Mouse (Mus musculus) lung, adult 2 months (tissue): ENCODE data around the gene Prkag3. TPM values are rescaled to one million over a fixed set of nuclear protein-coding genes. Genes with fewer than 3 reads are reported as not detected.

ENCODE experiments used
- DNase-seq: peaks from one replicate; pipeline ENCODE4 v3.0.0; 2022
- H3K4me1 ChIP-seq: fragments of 200-500 bp; 2 replicates; pipeline ENCODE4 v1.6.1; 2011; ENCODE audit warnings: low read length; ENCODE audit not compliant: control insufficient read depth, insufficient read depth
- H3K4me3 ChIP-seq: fragments of 200-500 bp; replicated peaks from 2 replicates; pipeline ENCODE3; 2011; ENCODE audit warnings: low read depth, mild to moderate bottlenecking, control low read depth, low read length; ENCODE audit errors: extremely low read depth
- CTCF ChIP-seq: fragments of 200-500 bp; IDR thresholded peaks from 2 replicates; pipeline ENCODE4 v1.5.1; 2011; ENCODE audit warnings: mild to moderate bottlenecking, low read length, control low read depth; ENCODE audit not compliant: insufficient read depth
- POLR2A ChIP-seq: fragments of 200-500 bp; IDR thresholded peaks from 2 replicates; pipeline ENCODE4 v1.6.1; 2011; ENCODE audit warnings: low read depth, mild to moderate bottlenecking, control low read depth, low read length, borderline replicate concordance; ENCODE audit errors: extremely low read depth
- WGBS: fragments of 180-500 bp; shearing (Covaris S2); methylation state at CpG from one replicate; pipeline ENCODE4 v1.1.7; 2018; 5-methylcytosine and 5-hydroxymethylcytosine counted together
- polyA plus RNA-seq: library from polyadenylated mRNA; depleted of rRNA; stranded (reverse); fragments of >200 nt; gene quantifications from 2 replicates; pipeline ENCODE4 v1.2.3, GENCODE M21; 2012; rRNA removed

Prkag3 gene
- polyA plus RNA-seq, 1 experiment, result 11.4 TPM

DNA sequence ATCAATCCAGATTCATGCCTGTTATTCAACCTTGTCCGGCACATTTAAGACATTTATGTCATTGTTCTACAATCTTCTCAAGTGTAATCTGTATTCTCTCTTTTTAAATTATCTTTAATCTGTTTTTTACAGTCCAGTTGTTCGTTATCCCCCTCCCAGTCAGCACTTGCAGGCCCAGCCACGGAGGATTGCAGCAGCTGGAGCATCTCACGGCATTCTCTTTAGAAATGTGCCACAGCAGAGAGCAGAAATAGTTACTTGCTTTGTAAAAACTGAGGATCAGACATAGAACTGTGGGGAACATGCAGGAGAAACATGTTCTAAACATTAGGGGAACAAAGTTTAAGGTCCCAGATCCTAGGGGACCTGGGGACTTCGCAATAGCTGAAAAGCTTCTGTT is 44.0 kb downstream of the Prkag3 start:
- no peaks in the 10 kb centered on the region for H3K4me1 ChIP-seq
- no peak overlapping the region for H3K4me3 ChIP-seq
- no peak for DNase-seq
- WGBS, result 71% methylated on average over 5 of the region's 5 CpGs
- TF ChIP-seq POLR2A (no peak), CTCF (no peak)

DNA sequence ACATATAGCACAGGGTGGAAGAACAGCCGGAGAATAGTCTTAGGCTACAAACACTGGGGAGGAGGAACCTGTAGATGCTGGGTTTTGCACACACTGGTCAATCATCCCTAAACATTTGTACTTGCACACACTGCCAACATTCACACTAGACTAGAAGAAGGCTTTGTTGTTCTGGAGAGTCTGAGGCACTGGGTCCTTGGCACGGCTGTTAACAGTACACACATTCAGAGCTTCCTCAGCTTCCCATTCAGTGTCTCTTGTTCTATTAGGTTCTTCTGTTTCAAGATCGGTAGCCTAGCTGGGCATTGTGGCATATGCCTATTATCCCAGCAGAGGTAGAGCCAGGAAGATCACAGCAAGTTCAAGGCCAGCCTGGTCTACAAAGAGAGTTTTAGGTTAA is 44.9 kb downstream of the Prkag3 start:
- WGBS, result 77% methylated on average over 3 of the region's 3 CpGs
- no peak for TF ChIP-seq CTCF
- TF ChIP-seq POLR2A, result no peak

DNA sequence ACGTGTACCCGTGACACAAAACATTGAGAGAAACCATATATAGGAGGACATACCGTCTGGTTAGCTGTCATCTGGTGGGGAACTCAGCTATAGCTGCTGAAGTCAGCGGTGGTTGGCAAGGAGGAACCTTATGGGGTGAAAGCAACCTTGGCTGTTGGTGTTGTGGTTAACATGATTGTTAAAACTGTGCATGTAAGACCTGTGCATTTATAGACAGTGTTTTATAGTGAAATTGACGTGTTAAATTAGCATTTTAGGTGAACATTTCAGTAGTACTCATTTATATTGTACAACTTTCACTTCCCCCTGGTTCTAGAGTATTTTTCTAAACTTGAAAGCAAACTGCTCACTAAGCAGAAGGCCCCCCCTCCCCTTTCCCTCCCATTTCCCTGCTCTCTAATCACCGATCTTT is 46.9 kb downstream of the Prkag3 start:
- TF ChIP-seq POLR2A, result no peak
- no peak for TF ChIP-seq CTCF
- Histone ChIP-seq H3K4me1 (no peaks in the 10 kb centered on the region; the same call in 1 of the 2 replicates), H3K4me3 (no peak overlapping the region)
- WGBS, result 85% methylated on average over 6 of the region's 6 CpGs
- no peak for DNase-seq

More for the DNA sequence above, 44.9 kb downstream of the Prkag3 start:
- no peak for DNase-seq
- H3K4me1 ChIP-seq, result no peaks in the 10 kb centered on the region
- no peak overlapping the region for H3K4me3 ChIP-seq

DNA sequence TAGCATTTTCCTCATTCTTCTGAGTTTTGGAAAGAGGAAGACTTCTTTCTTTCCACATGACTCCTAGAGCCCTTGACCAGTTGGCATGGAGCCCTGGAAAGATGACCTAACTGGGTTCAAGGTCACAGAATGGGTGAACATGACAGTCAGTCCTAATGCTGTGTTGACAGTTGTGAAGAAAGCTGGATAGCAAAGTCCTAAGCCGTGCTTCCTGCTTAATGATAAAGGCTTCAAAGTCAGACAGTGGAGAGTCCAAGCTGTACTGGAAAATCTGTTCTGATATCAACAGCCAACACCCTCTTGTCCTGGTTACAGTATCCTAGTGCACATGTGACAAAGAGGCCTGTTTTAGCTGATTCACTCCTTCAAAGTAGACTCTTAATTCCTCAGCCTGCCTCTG is 50.2 kb downstream of the Prkag3 start:
- Histone ChIP-seq H3K4me1 (no peaks in the 10 kb centered on the region; the same call in 1 of the 2 replicates), H3K4me3 (no peak overlapping the region)
- 53% methylated on average over 1 of the region's 1 CpGs for WGBS
- DNase-seq, result no peak
- TF ChIP-seq CTCF, result no peak
- no peak for TF ChIP-seq POLR2A

DNA sequence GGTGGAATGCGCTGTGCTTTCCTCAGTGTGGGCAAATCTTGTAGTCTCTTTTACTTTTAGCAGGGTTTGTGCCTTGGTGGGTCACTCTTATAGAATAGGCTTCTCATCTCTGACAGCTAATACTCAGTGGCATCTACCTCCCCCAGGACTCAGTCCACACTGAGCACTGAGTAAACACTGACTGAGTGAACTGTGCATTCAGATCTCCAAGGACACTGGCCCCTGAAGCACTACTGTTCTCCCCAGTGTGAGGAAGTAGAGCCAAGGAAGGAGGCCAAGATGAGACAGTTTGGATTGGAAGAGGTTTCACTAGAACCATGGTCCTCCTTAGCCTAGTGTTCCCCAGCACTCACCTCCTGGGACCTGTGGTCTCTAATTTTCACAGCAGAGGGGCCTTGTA is 50.7 kb downstream of the Prkag3 start:
- no peaks in the 10 kb centered on the region; the same call in 1 of the 2 replicates for H3K4me1 ChIP-seq
- DNase-seq, result no peak
- TF ChIP-seq POLR2A (no peak), CTCF (no peak)
- WGBS, result 100% methylated on average over 1 of the region's 1 CpGs
- no peak overlapping the region for H3K4me3 ChIP-seq

DNA sequence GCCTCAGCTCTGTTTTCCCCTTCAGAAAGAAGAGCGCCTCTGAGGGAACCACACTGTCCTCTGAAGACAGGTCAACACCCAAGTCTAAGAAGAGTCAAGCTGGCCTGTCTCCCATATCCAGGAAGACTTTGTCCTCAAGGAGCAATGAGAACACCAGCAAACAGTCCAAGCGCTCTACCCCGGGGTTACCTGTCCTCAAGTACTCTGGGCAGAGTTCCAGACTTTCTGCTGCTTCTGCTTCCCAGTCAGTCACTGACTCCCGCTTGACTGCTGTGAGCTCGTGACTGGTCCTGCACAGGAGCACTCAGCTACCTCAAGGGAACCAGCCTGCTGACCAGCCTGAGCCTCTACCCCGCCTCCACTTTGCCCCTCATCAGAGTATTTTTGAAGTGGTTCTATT is 51.6 kb downstream of the Prkag3 start:
- DNase-seq, result peak; percentile 36
- WGBS, result 75% methylated on average over 6 of the region's 6 CpGs
- Histone ChIP-seq H3K4me3 (no peak overlapping the region), H3K4me1 (no peaks in the 10 kb centered on the region; the same call in 1 of the 2 replicates)
- TF ChIP-seq POLR2A (no peak), CTCF (no peak)

DNA sequence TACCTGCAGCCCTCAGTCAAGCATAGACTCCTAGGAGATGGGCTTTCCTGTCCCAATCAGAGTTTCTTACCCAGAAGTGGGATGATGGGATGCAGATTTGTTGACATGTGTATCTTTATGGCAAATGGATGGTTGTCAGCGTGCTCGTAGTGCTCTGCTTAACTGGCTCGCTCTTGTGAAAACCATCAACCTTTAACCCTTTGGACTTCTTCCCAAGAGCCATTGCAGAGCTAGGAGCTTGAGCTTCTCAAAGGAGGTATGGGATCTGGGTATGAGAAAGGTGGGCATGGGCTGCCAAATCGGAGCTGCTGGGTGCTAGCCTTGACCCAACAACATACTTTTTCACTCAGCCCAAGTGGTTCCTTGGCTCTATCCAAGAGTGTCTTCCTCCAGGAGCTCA is 53.2 kb downstream of the Prkag3 start:
- H3K4me1 ChIP-seq, result no peaks in the 10 kb centered on the region; the same call in 1 of the 2 replicates
- 89% methylated on average over 4 of the region's 4 CpGs for WGBS
- no peak for DNase-seq
- no peak overlapping the region for H3K4me3 ChIP-seq
- TF ChIP-seq CTCF (no peak), POLR2A (no peak)

DNA sequence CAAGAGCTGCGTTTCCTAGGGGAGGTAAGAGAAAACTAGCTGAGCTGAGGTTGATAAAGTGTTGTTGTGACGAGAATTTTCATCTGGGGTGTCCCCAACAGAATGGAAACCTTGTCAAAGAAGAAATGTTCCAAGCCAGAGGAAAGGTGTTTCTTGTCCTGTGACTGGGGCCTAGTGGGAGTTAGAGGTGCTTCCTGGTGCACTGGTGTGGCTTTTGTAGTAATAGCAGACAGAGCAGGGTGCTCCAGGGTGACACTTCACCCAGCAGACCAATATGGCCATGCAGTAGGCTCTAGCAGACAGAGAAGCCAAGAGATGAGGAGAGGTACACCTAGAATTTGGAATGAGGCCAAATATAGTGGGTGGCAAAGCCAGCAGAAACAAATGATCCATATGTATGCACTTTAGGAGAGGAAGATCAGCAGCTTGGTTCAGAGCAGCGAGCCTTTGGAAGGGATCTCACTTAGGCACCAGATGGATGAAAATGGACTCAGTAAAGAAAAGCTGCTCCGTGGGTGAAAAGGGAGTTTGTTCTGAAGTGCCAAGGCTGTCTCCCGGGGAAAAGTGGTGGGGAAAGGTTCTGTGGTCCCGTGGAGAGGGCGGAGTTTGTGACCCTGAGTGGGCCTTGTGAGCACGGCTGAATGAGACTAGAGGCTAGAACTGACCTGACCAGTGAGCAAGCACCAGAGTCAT is 55.0 kb downstream of the Prkag3 start:
- TF ChIP-seq POLR2A (no peak), CTCF (no peak)
- 86% methylated on average over 8 of the region's 8 CpGs for WGBS

More for the DNA sequence above, 55.0 kb downstream of the Prkag3 start:
- no peak overlapping the region for H3K4me3 ChIP-seq
- no peak for DNase-seq
- no peaks in the 10 kb centered on the region; the same call in 1 of the 2 replicates for H3K4me1 ChIP-seq

Other genes with a start within 250 kb of the Prkag3 start
- 10.4 and 14.3 TPM in 2 replicates for gene Cnot9, start 243.2 kb downstream of the Prkag3 start, polyA plus RNA-seq
- gene Plcd4, start 206.3 kb downstream of the Prkag3 start, polyA plus RNA-seq, result 0.58 and 0.62 TPM in 2 replicates
- 3.4 and 3.7 TPM in 2 replicates for gene Usp37, start 204.9 kb downstream of the Prkag3 start, polyA plus RNA-seq
- gene Zfp142, start 161.0 kb downstream of the Prkag3 start, polyA plus RNA-seq, result 13.6 and 14.5 TPM in 2 replicates
- 10.4 and 17.5 TPM in 2 replicates for gene Bcs1l, start 160.9 kb downstream of the Prkag3 start, polyA plus RNA-seq
- gene Rnf25, start 147.8 kb downstream of the Prkag3 start, polyA plus RNA-seq, result 37.6 and 51.0 TPM in 2 replicates
- gene Stk36, start 147.8 kb downstream of the Prkag3 start, polyA plus RNA-seq, result 17.4 and 18.7 TPM in 2 replicates
- 13.7 and 16.1 TPM in 2 replicates for gene Ttll4, start 87.5 kb downstream of the Prkag3 start, polyA plus RNA-seq
- gene Cyp27a1, start 35.6 kb downstream of the Prkag3 start, polyA plus RNA-seq, result 16.9 and 25.4 TPM in 2 replicates
- 0.55 and 0.65 TPM in 2 replicates for gene Wnt6, start 22.7 kb upstream of the Prkag3 start, polyA plus RNA-seq
- 0.08 and 2.6 TPM in 2 replicates for gene Wnt10a, start 42.3 kb upstream of the Prkag3 start, polyA plus RNA-seq
- gene Cdk5r2, start 105.7 kb upstream of the Prkag3 start, polyA plus RNA-seq, result 0.08 and 0.09 TPM in 2 replicates
- gene Fev, start 136.2 kb upstream of the Prkag3 start, polyA plus RNA-seq, result not detected in 2 replicates
- gene Cryba2, start 143.9 kb upstream of the Prkag3 start, polyA plus RNA-seq, result not detected in 2 replicates
- gene Cfap65, start 186.4 kb upstream of the Prkag3 start, polyA plus RNA-seq, result 23.0 and 27.7 TPM in 2 replicates
- 0.54 and 1.2 TPM in 2 replicates for gene Ihh, start 202.5 kb upstream of the Prkag3 start, polyA plus RNA-seq